In the genomic region with DNA sequence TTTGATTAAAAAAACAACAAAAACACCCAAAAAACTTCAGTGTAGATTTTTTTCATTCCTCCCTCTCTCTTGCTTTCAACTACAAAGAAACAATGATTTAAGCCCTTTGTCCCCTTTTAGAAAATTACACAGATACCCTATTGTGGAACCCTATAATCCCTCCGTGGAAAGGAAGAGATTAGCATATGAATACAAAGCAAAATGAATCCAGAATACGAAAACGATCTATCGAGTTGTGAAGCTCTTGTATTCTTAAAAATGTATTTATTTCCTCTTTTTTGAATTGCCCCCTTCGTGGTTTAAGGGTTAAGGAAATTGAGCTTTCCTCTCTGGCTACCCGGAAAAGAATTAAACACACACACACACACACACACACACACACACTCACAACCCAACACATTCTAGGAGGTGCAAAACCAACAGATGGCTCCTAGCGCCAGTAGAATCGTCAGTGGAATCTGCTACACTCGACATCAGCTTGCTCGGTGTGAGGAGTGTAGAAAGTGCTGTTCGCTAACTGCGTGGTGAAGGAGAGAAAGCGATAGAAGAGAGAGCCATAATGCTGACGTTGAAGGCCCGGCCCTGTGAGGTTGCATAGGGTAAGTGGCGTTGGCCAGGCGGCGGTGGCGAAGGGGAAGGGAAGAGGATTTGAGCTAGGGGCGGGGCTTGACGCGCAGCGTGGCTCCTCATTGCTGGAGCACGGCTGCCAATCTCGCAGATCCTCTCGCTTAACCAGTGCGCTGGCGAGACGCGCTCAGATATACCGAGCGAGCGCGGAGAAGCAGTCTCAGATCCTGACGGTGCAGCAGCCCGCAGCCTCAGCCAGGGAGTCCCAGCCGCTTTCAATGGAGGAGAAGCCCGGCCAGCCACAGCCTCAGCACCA, we compare ENCODE assay signal across 8 mouse cellular contexts. TPM values are rescaled to one million over a fixed set of nuclear protein-coding genes. Genes with fewer than 3 reads are reported as not detected.
A peak's percentile ranks its signal among the peaks of the same experiment; 100 is the strongest.
DNase-seq lines count a peak whose midpoint lies in the region; ATAC-seq lines count a peak whose summit lies in the region.

Gene Nufip2 (plus strand): TSS at position 773 of the 883 bp plus-strand sequence.

- H3K4me3 ChIP-seq in hindbrain, embryonic 11.5 days (ENCODE audit: low read depth, low read length) = peak within 1 kb of the TSS; percentile 99

- no peaks in the 10 kb centered on the region for H3K27me3 ChIP-seq in hindbrain, embryonic 11.5 days (ENCODE audit: control insufficient read depth, insufficient read depth, low read length)

- H3K9me3 ChIP-seq in hindbrain, embryonic 11.5 days (ENCODE audit: control insufficient read depth, low read length) = no peaks in the 10 kb centered on the region

- H3K27ac ChIP-seq in hindbrain, embryonic 11.5 days (ENCODE audit: low read depth, low read length) = peak within 1 kb of the TSS; percentile 97

- peak; percentile 98 for ATAC-seq in hindbrain, embryonic 11.5 days (ENCODE audit: low FRiP score)

- peak within 1 kb of the TSS; percentile 98 for H3K9ac ChIP-seq in hindbrain, embryonic 11.5 days (ENCODE audit: low read depth, low read length)

- under 1% methylated on average over 38 of the region's 38 CpGs for WGBS in hindbrain, embryonic 11.5 days

- H3K36me3 ChIP-seq in hindbrain, embryonic 11.5 days (ENCODE audit: control insufficient read depth, insufficient read depth, low read length) = no peaks in the 10 kb centered on the region

- no peaks in the 10 kb centered on the region for H3K4me1 ChIP-seq in hindbrain, embryonic 11.5 days (replicated peaks; ENCODE audit: control insufficient read depth, insufficient read depth, low read length)

- DNase-seq in Muller cell, postnatal 12 days (ENCODE audit: inconsistent ontology term) = peak; percentile 99
- peak; percentile 100 for DNase-seq in cerebellum, adult 9-11 months
- peak; percentile 99 to 100 for DNase-seq in frontal cortex, adult 2 months (ENCODE audit: extremely low spot score in 1 of 2, low spot score in 1 of 2)
- peak; percentile 98 for DNase-seq in hindbrain, embryonic 11.5 days (ENCODE audit: low spot score)
- DNase-seq in layer of hippocampus, postnatal 10 days (ENCODE audit: low spot score in 2 of 2) = peak; percentile 98 to 99
- DNase-seq in lung, postnatal 10 days = peak; percentile 100
- DNase-seq in ovary, postnatal 36 days (ENCODE audit: low spot score) = peak; percentile 99
- peak; percentile 99 for DNase-seq in thymus, postnatal 25 days

- H3K4me2 ChIP-seq in hindbrain, embryonic 11.5 days (replicated peaks; ENCODE audit: low read depth, low read length) = peak within 1 kb of the TSS; percentile 41

RNA-seq across cellular contexts. Expression of gene Nufip2, which starts in this region (rescaled TPM):
- 15.6 and 16.6 TPM in 2 replicates for polyA plus RNA-seq in frontal cortex, adult 2 months (2012; rRNA removed)
- 5.0 and 15.3 TPM in 2 replicates for polyA plus RNA-seq in hindbrain, embryonic 11.5 days (2014; fragmentation: Nextera tagmentation; extraction: Ambion mirVana)
- 10 to 100 TPM; 76.1 to 85.3 TPM for total RNA-seq in layer of hippocampus, postnatal 10 days (2021)

Comparison
In these comparisons a context has a peak if more than half of its experiments do, and no peak if none do; other contexts are left out.
1. Peak in every context shown above with its lines: DNase-seq, ATAC-seq, H3K4me3 ChIP-seq and H3K27ac ChIP-seq.